Mouse (Mus musculus) neutrophil, adult 5-6 weeks (primary cell): ENCODE results near the gene Gm21887. TPM values are rescaled to one million over a fixed set of nuclear protein-coding genes. Genes with fewer than 3 reads are reported as not detected.
"Not testable (repeated sequence)": the region's sequence is repeated elsewhere in the genome, so short reads cannot be mapped to it uniquely, and the experiment has no call there.

Experiments used
- ATAC-seq: fragments of 151-379, 151-347 bp; 2 replicates; pipeline ENCODE4 v1.8.0; 2017; ENCODE audit warnings: mild to moderate bottlenecking, moderate TSS enrichment; ENCODE audit not compliant: insufficient number of reproducible peaks, poor library complexity, low FRiP score, severe bottlenecking; ENCODE audit errors: extremely low read depth
- total RNA-seq: library from RNA; stranded (forward); fragments of 200-1000 nt; gene quantifications from 2 replicates; pipeline ENCODE4 v1.2.3, GENCODE M21; 2017

The Gm21887 gene
- total RNA-seq, 1 experiment from 2014 or later = 206 TPM

DNA sequence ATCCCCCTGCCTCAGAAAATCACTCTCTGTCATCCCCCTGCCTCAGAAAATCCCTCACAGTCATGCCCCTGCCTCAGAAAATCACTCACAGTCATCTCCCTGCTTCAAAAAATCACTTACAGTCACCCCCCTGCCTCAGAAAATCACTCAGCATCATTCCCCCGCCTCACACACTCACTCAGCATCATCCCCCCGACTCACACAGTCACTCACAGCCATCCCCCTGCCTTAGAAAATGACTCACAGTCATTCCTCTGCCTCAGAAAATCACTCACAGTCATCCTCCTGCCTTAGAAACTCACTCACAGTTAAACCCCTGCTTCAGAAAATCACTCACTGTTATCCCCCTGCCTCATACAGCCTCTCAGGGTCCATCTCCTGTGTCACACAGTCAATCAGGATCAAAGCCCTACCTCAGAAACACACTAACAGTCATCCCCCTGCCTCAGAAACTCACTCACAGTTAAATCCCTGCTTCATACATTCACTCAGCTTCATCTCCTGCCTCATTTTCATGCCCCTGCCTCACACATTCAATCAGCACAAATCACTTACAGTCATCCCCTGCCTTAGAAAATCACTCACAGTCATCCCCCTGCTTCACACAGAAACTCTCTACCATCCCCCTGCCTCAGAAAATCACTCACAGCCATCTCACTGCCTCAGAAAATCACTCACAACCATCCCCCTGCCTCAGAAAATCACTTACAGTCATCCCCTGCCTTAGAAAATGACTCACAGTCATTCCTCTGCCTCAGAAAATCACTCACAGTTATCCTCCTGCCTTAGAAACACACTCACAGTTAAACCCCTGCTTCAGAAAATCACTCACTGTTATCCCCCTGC lies 14.4 kb upstream of the Gm21887 start:
- not testable (repeated sequence) for ATAC-seq

DNA sequence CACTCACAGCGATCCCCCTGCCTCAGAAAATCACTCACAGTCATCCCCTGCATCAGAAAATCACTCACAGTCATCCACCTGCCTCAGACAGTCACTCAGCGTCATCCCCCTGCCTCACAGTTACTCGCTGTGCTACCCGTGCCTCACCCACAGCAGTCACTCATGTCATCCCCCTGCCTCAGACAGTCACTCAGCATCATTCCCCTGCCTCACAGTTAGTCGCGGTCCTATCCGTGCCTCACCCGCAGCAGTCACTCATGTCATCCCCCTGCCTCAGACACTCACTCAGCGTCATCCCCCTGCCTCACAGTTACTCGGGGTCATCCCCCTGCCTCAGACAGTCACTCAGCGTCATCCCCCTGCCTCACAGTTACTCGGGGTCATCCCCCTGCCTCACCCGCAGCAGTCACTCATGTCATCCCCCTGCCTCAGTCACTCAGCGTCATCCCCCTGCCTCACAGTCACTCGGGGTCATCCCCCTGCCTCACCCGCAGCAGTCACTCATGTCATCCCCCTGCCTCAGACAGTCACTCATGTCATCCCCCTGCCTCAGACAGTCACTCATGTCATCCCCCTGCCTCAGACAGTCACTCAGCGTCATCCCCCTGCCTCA lies 13.4 kb upstream of the Gm21887 start:
- ATAC-seq = not testable (repeated sequence)

DNA sequence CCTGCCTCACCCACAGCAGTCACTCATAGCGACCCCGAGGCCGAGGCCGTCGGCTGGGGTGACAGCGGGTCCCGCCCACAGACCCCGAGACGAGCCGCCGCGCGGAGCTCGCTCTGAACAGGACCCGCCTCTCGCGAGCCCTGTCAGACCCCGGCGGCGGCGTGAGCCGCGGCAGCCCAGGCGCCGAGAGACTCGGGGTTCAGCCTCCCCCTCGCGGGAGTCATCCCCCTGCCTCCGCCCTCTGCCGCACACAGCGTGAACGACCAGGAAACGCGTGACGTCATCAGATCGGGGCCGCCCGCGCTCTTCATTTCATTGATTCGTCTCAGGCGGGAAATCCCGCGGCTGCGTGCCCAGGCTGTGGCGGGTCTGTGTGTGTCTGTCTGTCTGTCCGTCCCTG lies 12.5 kb upstream of the Gm21887 start:
- ATAC-seq = peak; percentile 35

DNA sequence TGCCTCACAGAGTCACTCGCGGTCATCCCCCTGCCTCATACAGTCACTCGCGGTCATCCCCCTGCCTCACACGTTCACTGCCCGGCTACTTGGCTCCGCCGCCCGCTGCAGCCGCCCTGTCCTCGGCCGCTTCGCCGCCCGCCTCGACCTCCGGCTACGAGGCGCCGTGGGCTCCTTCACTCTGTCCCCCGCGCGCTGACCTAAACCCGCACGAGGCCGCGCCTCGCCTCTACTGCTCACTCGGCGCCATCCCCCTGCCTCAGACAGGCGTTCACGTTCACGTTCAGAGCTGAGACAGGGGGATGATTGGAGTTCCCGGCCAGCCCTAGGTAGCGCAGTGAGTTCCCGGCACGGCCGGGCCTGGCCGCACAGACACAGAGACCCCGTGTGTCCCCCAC lies 12.0 kb upstream of the Gm21887 start:
- not testable (repeated sequence) for ATAC-seq

DNA sequence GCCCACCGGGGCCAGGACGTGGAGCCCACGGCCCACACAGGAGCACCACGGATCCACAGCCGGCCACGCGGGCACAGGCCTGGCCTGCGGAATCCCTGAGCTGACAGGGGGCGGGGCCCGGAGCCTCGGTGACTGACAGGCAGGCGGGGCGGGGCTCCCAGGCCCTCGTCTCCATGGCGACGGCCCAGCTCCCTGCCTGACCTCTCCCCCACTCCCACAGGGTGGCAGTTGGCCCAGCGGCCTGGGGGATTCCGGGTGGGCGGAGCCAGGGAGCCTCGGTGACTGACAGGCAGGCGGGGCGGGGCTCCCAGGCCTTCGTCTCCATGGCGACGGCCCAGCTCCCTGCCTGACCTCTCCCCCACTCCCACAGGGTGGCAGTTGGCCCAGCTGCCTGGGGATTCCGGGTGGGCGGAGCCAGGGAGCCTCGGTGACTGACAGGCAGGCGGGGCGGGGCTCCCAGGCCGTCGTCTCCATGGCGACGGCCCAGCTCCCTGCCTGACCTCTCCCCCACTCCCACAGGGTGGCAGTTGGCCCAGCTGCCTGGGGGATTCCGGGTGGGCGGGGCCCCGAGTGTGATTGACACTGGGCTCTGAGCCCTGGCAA lies 11.5 kb upstream of the Gm21887 start:
- peak; percentile 59 for ATAC-seq

DNA sequence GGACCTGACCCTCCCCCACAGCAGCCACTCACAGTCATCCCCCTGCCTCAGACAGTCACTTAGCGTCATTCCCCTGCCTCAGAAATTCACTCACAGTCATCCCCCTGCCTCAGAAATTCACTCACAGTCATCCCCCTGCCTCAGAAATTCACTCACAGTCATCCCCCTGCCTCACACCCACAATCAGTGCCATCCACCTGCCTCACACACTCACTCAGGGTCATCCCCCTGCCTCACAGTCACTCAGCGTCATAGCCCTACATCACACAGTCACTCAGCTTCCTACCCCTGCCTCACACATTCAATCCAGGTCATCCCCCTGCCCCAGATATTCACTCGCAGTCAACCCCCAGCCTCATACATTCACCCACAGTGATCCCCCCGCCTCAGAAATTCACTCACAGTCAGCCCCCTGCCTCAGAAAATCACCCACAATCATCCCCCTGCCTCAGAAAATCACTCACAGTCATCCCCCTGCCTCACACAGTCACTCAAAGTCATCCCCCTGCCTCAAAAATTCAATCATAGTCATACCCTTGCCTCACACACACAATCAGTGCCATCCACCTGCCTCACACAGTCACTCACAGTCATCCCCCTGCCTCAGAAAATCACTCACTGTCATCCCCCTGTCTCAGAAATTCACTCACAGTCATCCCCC lies 10.8 kb upstream of the Gm21887 start:
- not testable (repeated sequence) for ATAC-seq

DNA sequence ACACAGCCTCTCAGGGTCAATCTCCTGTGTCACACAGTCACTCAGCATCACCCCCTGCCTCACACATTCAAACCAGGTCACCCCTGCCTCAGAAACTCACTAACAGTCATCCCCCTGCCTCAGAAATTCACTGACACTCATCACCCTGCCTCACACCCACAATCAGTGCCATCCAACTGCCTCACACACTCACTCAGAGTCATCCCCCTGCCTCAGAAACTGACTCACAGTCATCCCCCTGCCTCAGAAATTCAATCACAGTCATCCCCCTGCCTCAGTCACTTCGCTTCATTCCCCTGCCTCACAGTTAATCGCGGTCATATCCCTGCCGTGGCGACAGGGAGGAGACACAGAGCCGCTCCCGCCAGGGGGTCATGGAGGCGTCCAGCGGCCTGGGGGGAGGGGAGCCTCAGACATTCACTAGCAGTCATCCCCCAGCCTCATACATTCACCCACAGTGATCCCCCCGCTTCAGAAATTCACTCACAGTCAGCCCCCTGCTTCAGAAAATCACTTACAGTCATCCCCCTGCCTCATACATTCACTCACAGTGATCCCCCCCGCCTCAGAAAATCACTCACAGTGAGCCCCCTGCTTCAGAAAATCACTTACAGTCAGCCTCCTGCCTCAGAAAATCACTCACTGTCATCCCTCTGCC lies 10.1 kb upstream of the Gm21887 start:
- ATAC-seq = not testable (repeated sequence)

DNA sequence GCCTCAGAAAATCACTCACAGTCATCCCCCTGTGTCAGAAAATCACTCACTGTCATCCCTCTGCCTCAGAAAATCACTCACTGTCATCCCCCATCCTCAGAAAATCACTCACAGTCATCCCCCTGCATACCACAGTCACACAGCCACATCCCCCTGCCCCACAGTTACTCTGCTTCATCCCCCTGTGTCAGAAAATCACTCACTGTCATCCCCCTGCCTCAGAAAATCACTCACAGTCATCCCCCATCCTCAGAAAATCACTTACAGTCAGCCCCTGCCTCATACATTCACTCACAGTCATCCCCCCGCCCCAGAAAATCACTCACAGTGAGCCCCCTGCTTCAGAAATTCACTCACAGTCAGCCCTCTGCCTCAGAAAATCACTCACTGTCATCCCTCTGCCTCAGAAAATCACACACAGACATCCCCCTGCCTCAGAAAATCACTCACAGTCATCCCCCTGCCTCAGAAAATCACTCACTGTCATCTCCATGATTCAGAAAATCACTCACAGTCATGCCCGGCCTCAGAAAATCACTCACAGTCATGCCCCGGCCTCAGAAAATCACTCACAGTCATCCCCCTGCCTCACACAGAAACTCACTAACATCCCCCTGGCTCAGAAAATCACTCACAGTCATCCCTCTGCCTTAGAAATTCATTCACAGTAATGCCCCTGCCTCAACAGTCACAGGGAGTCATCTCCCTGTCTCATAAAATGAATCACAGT lies 9.4 kb upstream of the Gm21887 start:
- not testable (repeated sequence) for ATAC-seq

DNA sequence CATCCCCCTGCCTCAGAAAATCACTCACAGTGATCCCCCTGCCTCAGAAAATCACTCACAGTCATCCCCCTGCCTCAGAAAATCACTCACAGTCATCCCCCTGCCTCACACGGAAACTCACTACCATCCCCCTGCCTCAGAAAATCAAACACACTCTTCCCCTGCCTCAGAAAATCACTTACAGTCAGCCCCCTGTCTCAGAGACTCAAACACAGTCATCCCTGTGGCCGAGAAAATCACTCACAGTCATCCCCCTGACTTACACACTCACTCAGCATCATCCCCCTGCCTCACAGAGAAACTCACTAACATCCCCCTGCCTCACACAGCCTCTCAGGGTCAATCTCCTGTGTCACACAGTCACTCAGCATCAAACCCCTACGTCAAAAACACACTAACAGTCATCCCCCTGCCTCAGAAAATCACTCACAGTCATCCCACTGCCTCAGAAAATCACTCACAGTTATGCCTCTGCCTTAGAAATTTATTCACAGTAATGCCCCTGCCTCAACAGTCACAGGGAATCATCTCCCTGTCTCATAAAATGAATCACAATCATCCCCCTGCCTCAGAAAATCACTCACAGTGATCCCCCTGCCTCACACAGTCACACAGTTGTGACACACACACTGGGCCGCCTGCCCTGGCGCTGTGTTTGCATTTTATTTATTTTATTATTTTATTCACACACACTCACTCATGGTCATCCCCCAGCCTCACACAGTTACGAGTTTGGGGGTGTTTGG lies 8.6 kb upstream of the Gm21887 start:
- not testable (repeated sequence) for ATAC-seq

DNA sequence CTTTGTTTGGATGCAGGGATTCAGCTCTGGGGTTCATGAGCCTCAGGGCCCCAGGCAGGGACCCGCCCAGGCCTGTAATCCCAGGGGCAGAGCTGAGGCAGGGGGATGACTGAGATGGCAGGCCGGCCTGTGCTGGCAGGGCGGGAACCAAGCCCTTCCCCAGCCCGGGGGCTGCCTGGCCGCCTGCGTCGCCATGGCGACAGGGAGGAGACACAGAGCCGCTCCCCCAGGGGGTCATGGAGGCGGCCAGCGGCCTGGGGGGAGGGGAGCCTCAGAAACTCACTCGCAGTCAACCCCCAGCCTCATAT lies 8.1 kb upstream of the Gm21887 start:
- not testable (repeated sequence) for ATAC-seq

DNA sequence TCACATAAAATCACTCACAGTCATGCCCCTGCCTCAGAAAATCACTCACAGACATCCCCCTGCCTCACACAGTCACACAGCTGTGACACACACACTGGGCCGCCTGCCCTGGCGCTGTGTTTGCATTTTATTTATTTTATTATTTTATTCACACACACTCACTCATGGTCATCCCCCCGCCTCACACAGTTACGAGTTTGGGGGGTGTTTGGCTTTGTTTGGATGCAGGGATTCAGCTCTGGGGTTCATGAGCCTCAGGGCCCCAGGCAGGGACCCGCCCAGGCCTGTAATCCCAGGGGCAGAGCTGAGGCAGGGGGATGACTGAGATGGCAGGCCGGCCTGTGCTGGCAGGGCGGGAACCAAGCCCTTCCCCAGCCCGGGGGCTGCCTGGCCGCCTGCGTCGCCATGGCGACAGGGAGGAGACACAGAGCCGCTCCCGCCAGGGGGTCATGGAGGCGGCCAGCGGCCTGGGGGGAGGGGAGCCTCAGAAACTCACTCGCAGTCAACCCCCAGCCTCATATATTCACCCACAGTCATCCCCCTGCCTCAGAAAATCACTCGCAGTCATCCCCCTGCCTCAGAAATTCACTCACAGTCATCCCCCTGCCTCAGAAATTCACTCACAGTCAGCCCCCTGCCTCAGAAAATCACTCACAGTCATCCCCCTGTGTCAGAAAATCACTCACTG lies 6.8 kb upstream of the Gm21887 start:
- not testable (repeated sequence) for ATAC-seq

DNA sequence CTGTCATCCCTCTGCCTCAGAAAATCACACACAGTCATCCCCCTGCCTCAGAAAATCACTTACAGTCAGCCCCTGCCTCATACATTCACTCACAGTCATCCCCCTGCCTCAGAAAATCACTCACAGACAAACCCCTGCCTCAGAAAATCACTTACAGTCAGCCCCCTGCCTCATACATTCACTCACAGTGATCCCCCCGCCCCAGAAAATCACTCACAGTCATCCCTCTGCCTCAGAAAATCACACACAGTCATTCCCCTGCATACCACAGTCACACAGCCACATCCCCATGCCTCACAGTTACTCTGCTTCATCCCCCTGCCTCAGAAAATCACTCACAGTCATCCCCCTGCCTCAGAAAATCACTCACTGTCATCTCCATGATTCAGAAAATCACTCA lies 5.9 kb upstream of the Gm21887 start:
- not testable (repeated sequence) for ATAC-seq

DNA sequence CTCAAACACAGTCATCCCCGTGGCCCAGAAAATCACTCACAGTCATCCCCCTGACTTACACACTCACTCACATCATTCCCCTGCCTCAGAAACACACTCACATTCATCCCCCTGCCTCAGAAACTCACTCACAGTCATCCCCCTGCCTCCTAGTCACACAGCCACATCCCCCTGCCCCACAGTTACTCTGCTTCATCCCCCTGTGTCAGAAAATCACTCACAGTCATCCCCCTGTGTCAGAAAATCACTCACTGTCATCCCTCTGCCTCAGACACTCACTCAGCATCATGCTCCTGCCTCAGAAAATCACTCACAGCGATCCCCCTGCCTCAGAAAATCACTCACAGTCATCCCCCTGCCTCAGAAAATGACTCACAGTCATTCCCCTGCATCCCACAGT lies 5.2 kb upstream of the Gm21887 start:
- not testable (repeated sequence) for ATAC-seq

DNA sequence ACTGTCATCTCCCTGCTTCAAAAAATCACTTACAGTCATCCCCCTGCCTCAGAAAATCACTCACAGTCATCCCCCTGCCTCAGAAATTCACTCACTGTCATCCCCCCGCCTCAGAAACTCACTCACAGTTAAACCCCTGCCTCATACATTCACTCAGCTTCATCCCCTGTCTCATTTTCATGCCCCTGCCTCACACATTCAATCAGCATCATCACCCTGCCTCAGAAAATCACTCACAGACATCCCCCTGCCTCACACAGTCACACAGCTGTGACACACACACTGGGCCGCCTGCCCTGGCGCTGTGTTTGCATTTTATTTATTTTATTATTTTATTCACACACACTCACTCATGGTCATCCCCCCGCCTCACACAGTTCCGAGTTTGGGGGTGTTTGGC lies 4.7 kb upstream of the Gm21887 start:
- ATAC-seq = not testable (repeated sequence)

DNA sequence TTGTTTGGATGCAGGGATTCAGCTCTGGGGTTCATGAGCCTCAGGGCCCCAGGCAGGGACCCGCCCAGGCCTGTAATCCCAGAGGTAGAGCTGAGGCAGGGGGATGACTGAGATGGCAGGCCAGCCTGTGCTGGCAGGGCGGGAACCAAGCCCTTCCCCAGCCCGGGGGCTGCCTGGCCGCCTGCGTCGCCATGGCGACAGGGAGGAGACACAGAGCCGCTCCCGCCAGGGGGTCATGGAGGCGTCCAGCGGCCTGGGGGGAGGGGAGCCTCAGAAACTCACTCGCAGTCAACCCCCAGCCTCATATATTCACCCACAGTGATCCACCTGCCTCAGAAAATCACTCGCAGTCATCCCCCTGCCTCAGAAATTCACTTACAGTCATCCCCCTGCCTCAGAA lies 4.3 kb upstream of the Gm21887 start:
- not testable (repeated sequence) for ATAC-seq

DNA sequence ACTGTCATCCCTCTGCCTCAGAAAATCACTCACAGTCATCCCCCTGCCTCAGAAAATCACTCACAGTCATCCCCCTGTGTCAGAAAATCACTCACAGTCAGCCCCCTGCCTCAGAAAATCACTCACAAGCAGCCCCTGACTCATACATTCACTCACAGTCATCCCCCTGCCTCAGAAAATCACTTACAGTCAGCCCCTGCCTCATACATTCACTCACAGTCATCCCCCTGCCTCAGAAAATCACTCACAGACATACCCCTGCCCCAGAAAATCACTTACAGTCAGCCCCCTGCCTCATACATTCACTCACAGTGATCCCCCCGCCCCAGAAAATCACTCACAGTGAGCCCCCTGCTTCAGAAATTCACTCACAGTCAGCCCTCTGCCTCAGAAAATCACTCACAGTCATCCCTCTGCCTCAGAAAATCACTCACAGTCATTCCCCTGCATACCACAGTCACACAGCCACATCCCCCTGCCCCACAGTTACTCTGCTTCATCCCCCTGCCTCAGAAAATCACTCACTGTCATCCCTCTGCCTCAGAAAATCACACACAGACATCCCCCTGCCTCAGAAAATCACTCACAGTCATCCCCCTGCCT lies 3.7 kb upstream of the Gm21887 start:
- ATAC-seq = not testable (repeated sequence)

DNA sequence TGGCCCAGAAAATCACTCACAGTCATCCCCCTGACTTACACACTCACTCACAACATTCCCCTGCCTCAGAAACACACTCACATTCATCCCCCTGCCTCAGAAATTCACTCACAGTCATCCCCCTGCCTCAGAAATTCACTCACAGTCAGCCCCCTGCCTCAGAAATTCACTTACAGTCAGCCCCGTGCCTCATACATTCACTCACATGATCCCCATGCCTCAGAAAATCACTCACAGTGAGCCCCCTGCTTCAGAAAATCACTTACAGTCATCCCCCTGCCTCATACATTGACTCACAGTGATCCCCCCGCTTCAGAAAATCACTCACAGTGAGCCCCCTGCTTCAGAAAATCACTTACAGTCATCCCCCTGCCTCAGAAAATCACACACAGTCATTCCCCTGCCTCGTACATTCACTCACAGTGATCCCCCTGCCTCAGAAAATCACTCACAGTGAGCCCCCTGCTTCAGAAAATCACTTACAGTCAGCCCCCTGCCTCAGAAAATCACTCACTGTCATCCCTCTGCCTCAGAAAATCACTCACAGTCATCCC lies 2.7 kb upstream of the Gm21887 start:
- not testable (repeated sequence) for ATAC-seq
